Mouse (Mus musculus): ENCODE measurements around the gene Csf3. TPM values are rescaled to one million over a fixed set of nuclear protein-coding genes. Genes with fewer than 3 reads are reported as not detected.

The Csf3 gene
- polyA plus RNA-seq (2012; ENCODE audit: low replicate concordance): 0.15 TPM in 1 of 2 replicates, not detected in the other

GRCm38 (mm10) chr11:98701213-98701670, at the start of gene Csf3:
TSS of gene Csf3 (plus strand) at chr11:98701263.

GRCm38 (mm10) chr11:98664091-98664490, 37.0 kb upstream of the Csf3 start, which contains the start of gene Gsdma:
TSS of gene Gsdma (plus strand) at chr11:98664351.

GRCm38 (mm10) chr11:98681786-98682745, 19.0 kb upstream of the Csf3 start, which contains the start of gene Psmd3:
TSS of gene Psmd3 (plus strand) at chr11:98682554.

GRCm38 (mm10) chr11:98729119-98729588, 28.1 kb downstream of the Csf3 start, which contains the start of gene Med24:
TSS of gene Med24 (minus strand) at chr11:98729435.

GRCm38 (mm10) chr11:98740393-98741050, 39.5 kb downstream of the Csf3 start, which contains the start of gene Thra:
TSS of gene Thra (plus strand) at chr11:98740638.

Other genes with a start within 250 kb of the Csf3 start
- gene Ikzf3, start 155.2 kb upstream of the Csf3 start, polyA plus RNA-seq (2012; ENCODE audit: low replicate concordance): 71.3 and 78.4 TPM in 2 replicates
- 0.86 and 2.4 TPM in 2 replicates for gene Zpbp2, start 150.2 kb upstream of the Csf3 start, polyA plus RNA-seq (2012; ENCODE audit: low replicate concordance)
- 33.4 and 47.2 TPM in 2 replicates for gene Ormdl3, start 113.9 kb upstream of the Csf3 start, polyA plus RNA-seq (2012; ENCODE audit: low replicate concordance)
- gene Lrrc3c, start 103.0 kb upstream of the Csf3 start, polyA plus RNA-seq (2012; ENCODE audit: low replicate concordance): not detected in 2 replicates
- gene Gm12355, start 75.6 kb upstream of the Csf3 start, polyA plus RNA-seq (2012; ENCODE audit: low replicate concordance): not detected in 2 replicates
- not detected in 2 replicates for gene Gsdma3, start 74.9 kb upstream of the Csf3 start, polyA plus RNA-seq (2012; ENCODE audit: low replicate concordance)
- not detected in 2 replicates for gene Gsdma2, start 54.5 kb upstream of the Csf3 start, polyA plus RNA-seq (2012; ENCODE audit: low replicate concordance)
- gene Gsdma, start 36.9 kb upstream of the Csf3 start, polyA plus RNA-seq (2012; ENCODE audit: low replicate concordance): 0.04 TPM in 1 of 2 replicates, not detected in the other
- 81.9 and 109 TPM in 2 replicates for gene Psmd3, start 18.7 kb upstream of the Csf3 start, polyA plus RNA-seq (2012; ENCODE audit: low replicate concordance)
- gene Med24, start 28.2 kb downstream of the Csf3 start, polyA plus RNA-seq (2012; ENCODE audit: low replicate concordance): 71.6 and 109 TPM in 2 replicates
- gene Thra, start 39.4 kb downstream of the Csf3 start, polyA plus RNA-seq (2012; ENCODE audit: low replicate concordance): 14.2 and 27.2 TPM in 2 replicates
- gene Nr1d1, start 74.1 kb downstream of the Csf3 start, polyA plus RNA-seq (2012; ENCODE audit: low replicate concordance): 4.5 and 4.7 TPM in 2 replicates
- 57.1 and 163 TPM in 2 replicates for gene Msl1, start 94.3 kb downstream of the Csf3 start, polyA plus RNA-seq (2012; ENCODE audit: low replicate concordance)
- 42.9 and 45.2 TPM in 2 replicates for gene Casc3, start 103.6 kb downstream of the Csf3 start, polyA plus RNA-seq (2012; ENCODE audit: low replicate concordance)
- 1.3 and 3.6 TPM in 2 replicates for gene Rapgefl1, start 135.5 kb downstream of the Csf3 start, polyA plus RNA-seq (2012; ENCODE audit: low replicate concordance)
- gene Wipf2, start 162.4 kb downstream of the Csf3 start, polyA plus RNA-seq (2012; ENCODE audit: low replicate concordance): 50.0 and 56.4 TPM in 2 replicates
- 0.40 and 0.89 TPM in 2 replicates for gene Cdc6, start 206.5 kb downstream of the Csf3 start, polyA plus RNA-seq (2012; ENCODE audit: low replicate concordance)
- gene Rara, start 226.6 kb downstream of the Csf3 start, polyA plus RNA-seq (2012; ENCODE audit: low replicate concordance): 162 and 425 TPM in 2 replicates